In the genomic region with DNA sequence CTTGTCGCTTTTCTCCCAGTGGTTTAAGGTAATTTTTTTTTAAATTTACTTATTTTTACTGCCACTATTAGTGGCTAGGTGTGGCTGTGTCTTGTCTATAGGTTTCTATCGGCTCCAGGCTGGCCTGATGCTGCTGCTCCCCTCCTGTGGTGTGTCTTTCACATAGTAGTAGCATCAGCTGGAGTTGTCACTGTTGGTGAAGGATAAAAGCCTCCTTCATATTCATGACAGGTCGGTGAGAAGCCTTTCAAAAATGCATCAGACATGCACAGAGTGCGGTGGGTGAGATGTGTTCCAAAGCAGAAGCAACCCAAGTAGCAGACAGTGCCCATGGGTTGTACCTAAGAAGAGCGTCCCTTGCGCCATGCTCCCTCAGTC, we compare ENCODE assay signal across 25 mouse cellular contexts.
DNase-seq lines count a peak whose midpoint lies in the region; ATAC-seq lines count a peak whose summit lies in the region.
"Had no signal": no experiment of that assay in that cellular context is flagged by ENCODE, and none has a peak within 500 bp of the region (broad histone marks: within the 10 kb centered on the region; RNA-seq: fewer than 3 reads in every experiment).

No protein-coding gene starts in this region.

- no peak overlapping the region for H3K9ac ChIP-seq in hindbrain, embryonic 13.5 days
- H3K9ac ChIP-seq in midbrain, embryonic 13.5 days (replicated peaks): no peak overlapping the region
- no peak overlapping the region for H3K9ac ChIP-seq in midbrain, embryonic 15.5 days
- H3K9ac ChIP-seq: embryonic facial prominence, embryonic 15.5 days; forebrain, embryonic 12.5 days; kidney, embryonic 15.5 days; liver, embryonic 15.5 days; lung, embryonic 14.5 days; neural tube, embryonic 13.5 days; stomach, embryonic 15.5 days had no signal

- no peaks in the 10 kb centered on the region for H3K36me3 ChIP-seq in hindbrain, embryonic 13.5 days
- H3K36me3 ChIP-seq in hindbrain, embryonic 10.5 days: no peaks in the 10 kb centered on the region
- no peaks in the 10 kb centered on the region for H3K36me3 ChIP-seq in midbrain, embryonic 13.5 days
- no peaks in the 10 kb centered on the region for H3K36me3 ChIP-seq in midbrain, embryonic 10.5 days
- H3K36me3 ChIP-seq in midbrain, embryonic 15.5 days (replicated peaks): no peaks in the 10 kb centered on the region
- H3K36me3 ChIP-seq: embryonic facial prominence, embryonic 10.5 days; embryonic facial prominence, embryonic 15.5 days; forebrain, embryonic 12.5 days; kidney, embryonic 15.5 days; liver, embryonic 15.5 days; neural tube, embryonic 13.5 days; stomach, embryonic 15.5 days had no signal

- ATAC-seq in hindbrain, embryonic 13.5 days (ENCODE audit: low FRiP score): peak; percentile 36; the same call in 1 of the 2 replicates
- ATAC-seq in midbrain, embryonic 13.5 days: peak; percentile 65
- ATAC-seq in midbrain, embryonic 15.5 days (replicated peaks): peak; percentile 77
- ATAC-seq in granulocyte monocyte progenitor cell, adult 5-6 weeks (replicated peaks; ENCODE audit: poor library complexity, severe bottlenecking): no peak
- ATAC-seq: activated CD4-positive, CD25-positive, alpha-beta regulatory T cell, adult 4 months had no signal

- 68% methylated on average over 6 of the region's 6 CpGs for WGBS in hindbrain, embryonic 13.5 days
- 82% methylated on average over 6 of the region's 6 CpGs for WGBS in hindbrain, embryonic 10.5 days
- WGBS in midbrain, embryonic 13.5 days: 71% methylated on average over 6 of the region's 6 CpGs
- WGBS in midbrain, embryonic 10.5 days: 81% methylated on average over 6 of the region's 6 CpGs
- 61% methylated on average over 6 of the region's 6 CpGs for WGBS in midbrain, embryonic 15.5 days

- DNase-seq in hindbrain, embryonic 10.5 days (ENCODE audit: low spot score): no peak
- no peak for DNase-seq in midbrain, embryonic 10.5 days (ENCODE audit: low spot score)
- DNase-seq: adrenal gland, adult 2 months; B cell, adult 2 months; cerebellum, adult 8-10 months; heart, postnatal 4 days; kidney, adult 18-20 months; kidney, postnatal 25 days; liver; lung, embryonic 14.5 days; lung, postnatal 14 days; right cerebral cortex, postnatal 14 days had no signal

- no peak overlapping the region for H3K27ac ChIP-seq in hindbrain, embryonic 13.5 days
- H3K27ac ChIP-seq in hindbrain, embryonic 10.5 days: no peak overlapping the region
- H3K27ac ChIP-seq in midbrain, embryonic 13.5 days: 0 out of 2 replicates have a peak overlapping the region, but pooled peaks have one; percentile 51
- no peak overlapping the region for H3K27ac ChIP-seq in midbrain, embryonic 10.5 days (replicated peaks)
- peak overlapping the region; percentile 49 for H3K27ac ChIP-seq in midbrain, embryonic 15.5 days
- H3K27ac ChIP-seq: embryonic facial prominence, embryonic 10.5 days; embryonic facial prominence, embryonic 15.5 days; forebrain, embryonic 12.5 days; kidney, embryonic 15.5 days; liver, embryonic 15.5 days; neural tube, embryonic 13.5 days; stomach, embryonic 15.5 days had no signal

- H3K9me3 ChIP-seq in hindbrain, embryonic 13.5 days: 0 out of 2 replicates have a peak, but pooled peaks cover 6% of the 10 kb centered on the region
- peaks cover 9% of the 10 kb centered on the region; the same call in 1 of the 2 replicates for H3K9me3 ChIP-seq in hindbrain, embryonic 10.5 days
- peaks cover 6% of the 10 kb centered on the region; the same call in 1 of the 2 replicates for H3K9me3 ChIP-seq in midbrain, embryonic 13.5 days
- peaks cover 9% of the 10 kb centered on the region; the same call in 1 of the 2 replicates for H3K9me3 ChIP-seq in midbrain, embryonic 10.5 days (replicated peaks)
- no peaks in the 10 kb centered on the region for H3K9me3 ChIP-seq in midbrain, embryonic 15.5 days
- H3K9me3 ChIP-seq: embryonic facial prominence, embryonic 15.5 days; forebrain, embryonic 12.5 days; kidney, embryonic 15.5 days; liver, embryonic 15.5 days; neural tube, embryonic 13.5 days; stomach, embryonic 15.5 days had no signal

- H3K4me3 ChIP-seq in hindbrain, embryonic 13.5 days: no peak overlapping the region
- H3K4me3 ChIP-seq in hindbrain, embryonic 10.5 days: no peak overlapping the region
- no peak overlapping the region for H3K4me3 ChIP-seq in midbrain, embryonic 13.5 days (replicated peaks)
- H3K4me3 ChIP-seq in midbrain, embryonic 10.5 days: no peak overlapping the region
- H3K4me3 ChIP-seq in midbrain, embryonic 15.5 days: no peak overlapping the region
- H3K4me3 ChIP-seq: embryonic facial prominence, embryonic 10.5 days; embryonic facial prominence, embryonic 15.5 days; forebrain, embryonic 12.5 days; kidney, embryonic 15.5 days; liver, embryonic 15.5 days; neural tube, embryonic 13.5 days; stomach, embryonic 15.5 days had no signal

- H3K4me2 ChIP-seq in hindbrain, embryonic 13.5 days: no peak overlapping the region
- H3K4me2 ChIP-seq in midbrain, embryonic 13.5 days (replicated peaks): no peak overlapping the region
- no peak overlapping the region for H3K4me2 ChIP-seq in midbrain, embryonic 15.5 days
- H3K4me2 ChIP-seq: embryonic facial prominence, embryonic 15.5 days; forebrain, embryonic 12.5 days; heart, embryonic 11.5 days; kidney, embryonic 15.5 days; liver, embryonic 15.5 days; lung, embryonic 14.5 days; neural tube, embryonic 13.5 days; stomach, embryonic 15.5 days had no signal

- H3K4me1 ChIP-seq in hindbrain, embryonic 13.5 days (replicated peaks): no peaks in the 10 kb centered on the region
- no peaks in the 10 kb centered on the region for H3K4me1 ChIP-seq in hindbrain, embryonic 10.5 days (replicated peaks)
- H3K4me1 ChIP-seq in midbrain, embryonic 13.5 days (replicated peaks): no peaks in the 10 kb centered on the region; the same call in 1 of the 2 replicates
- H3K4me1 ChIP-seq in midbrain, embryonic 10.5 days: no peaks in the 10 kb centered on the region
- H3K4me1 ChIP-seq in midbrain, embryonic 15.5 days: 0 out of 2 replicates have a peak, but pooled peaks cover 6% of the 10 kb centered on the region
- H3K4me1 ChIP-seq: embryonic facial prominence, embryonic 10.5 days; embryonic facial prominence, embryonic 15.5 days; forebrain, embryonic 12.5 days; kidney, embryonic 15.5 days; liver, embryonic 15.5 days; neural tube, embryonic 13.5 days; stomach, embryonic 15.5 days had no signal

- no peaks in the 10 kb centered on the region for H3K27me3 ChIP-seq in hindbrain, embryonic 13.5 days
- no peaks in the 10 kb centered on the region for H3K27me3 ChIP-seq in hindbrain, embryonic 10.5 days (ENCODE audit: insufficient read depth, poor library complexity, severe bottlenecking)
- no peaks in the 10 kb centered on the region for H3K27me3 ChIP-seq in midbrain, embryonic 13.5 days
- H3K27me3 ChIP-seq in midbrain, embryonic 10.5 days (ENCODE audit: low read depth, poor library complexity, severe bottlenecking): no peaks in the 10 kb centered on the region
- no peaks in the 10 kb centered on the region for H3K27me3 ChIP-seq in midbrain, embryonic 15.5 days (replicated peaks)
- H3K27me3 ChIP-seq: embryonic facial prominence, embryonic 15.5 days; forebrain, embryonic 12.5 days; kidney, embryonic 15.5 days; liver, embryonic 15.5 days; neural tube, embryonic 13.5 days; stomach, embryonic 15.5 days had no signal

Comparison
In these comparisons a context has a peak if more than half of its experiments do, and no peak if none do; other contexts are left out.
1. H3K27ac ChIP-seq: peak in midbrain, embryonic 13.5 days (single experiment) and midbrain, embryonic 15.5 days (single experiment); none in hindbrain, embryonic 13.5 days (single experiment), hindbrain, embryonic 10.5 days (single experiment) and midbrain, embryonic 10.5 days (single experiment).